Mouse (Mus musculus): ENCODE results near the gene Trub2.

Gene Trub2

GRCm38 (mm10) chr2:29773323-29773722 is 15.0 kb downstream of the Trub2 start:
- no peak for DNase-seq (ENCODE audit: low spot score in 2 of 2)

GRCm38 (mm10) chr2:29771611-29772461 is 16.5 kb downstream of the Trub2 start:
- no peak for DNase-seq (ENCODE audit: low spot score in 2 of 2)

GRCm38 (mm10) chr2:29770162-29770561 is 18.1 kb downstream of the Trub2 start:
- DNase-seq (ENCODE audit: low spot score in 2 of 2) = no peak

- no peak for DNase-seq (ENCODE audit: low spot score in 2 of 2)
Observed at GRCm38 (mm10) chr2:29768901-29769300, 19.4 kb downstream of the Trub2 start.

- DNase-seq (ENCODE audit: low spot score in 2 of 2) = no peak
Observed at GRCm38 (mm10) chr2:29767976-29768709, 20.2 kb downstream of the Trub2 start.

GRCm38 (mm10) chr2:29764831-29765230 is 23.5 kb downstream of the Trub2 start:
- peak in 1 of 2 experiments; percentile 42 for DNase-seq (ENCODE audit: low spot score in 2 of 2)

- no peak for DNase-seq (ENCODE audit: low spot score in 2 of 2)
Observed at GRCm38 (mm10) chr2:29755693-29756092, 32.6 kb downstream of the Trub2 start.

GRCm38 (mm10) chr2:29752397-29752796 is 35.9 kb downstream of the Trub2 start:
- no peak for DNase-seq (ENCODE audit: low spot score in 2 of 2)

GRCm38 (mm10) chr2:29751497-29751896 is 36.8 kb downstream of the Trub2 start, which contains the start of gene Gm13420:
Gm13420 (minus strand) TSS chr2:29751685.
- no peak for DNase-seq (ENCODE audit: low spot score in 2 of 2)

GRCm38 (mm10) chr2:29748499-29748898 is 39.8 kb downstream of the Trub2 start:
- no peak for DNase-seq (ENCODE audit: low spot score in 2 of 2)

GRCm38 (mm10) chr2:29747852-29748251 is 40.5 kb downstream of the Trub2 start:
- no peak for DNase-seq (ENCODE audit: low spot score in 2 of 2)

GRCm38 (mm10) chr2:29747188-29747782 is 41.0 kb downstream of the Trub2 start:
- peak in 1 of 2 experiments; percentile 27 for DNase-seq (ENCODE audit: low spot score in 2 of 2)

- no peak for DNase-seq (ENCODE audit: low spot score in 2 of 2)
Observed at GRCm38 (mm10) chr2:29744256-29744655, 44.0 kb downstream of the Trub2 start.

- DNase-seq (ENCODE audit: low spot score in 2 of 2) = no peak
Observed at GRCm38 (mm10) chr2:29741207-29741606, 47.1 kb downstream of the Trub2 start.

GRCm38 (mm10) chr2:29739368-29739767 is 48.9 kb downstream of the Trub2 start:
- DNase-seq (ENCODE audit: low spot score in 2 of 2) = no peak

GRCm38 (mm10) chr2:29738799-29739198 is 49.5 kb downstream of the Trub2 start:
- no peak for DNase-seq (ENCODE audit: low spot score in 2 of 2)

- no peak for DNase-seq (ENCODE audit: low spot score in 2 of 2)
Observed at GRCm38 (mm10) chr2:29737209-29737925, 50.9 kb downstream of the Trub2 start.

GRCm38 (mm10) chr2:29735708-29736107 is 52.6 kb downstream of the Trub2 start:
- DNase-seq (ENCODE audit: low spot score in 2 of 2) = no peak

GRCm38 (mm10) chr2:29733348-29733747 is 55.0 kb downstream of the Trub2 start:
- no peak for DNase-seq (ENCODE audit: low spot score in 2 of 2)

GRCm38 (mm10) chr2:29732559-29732958 is 55.7 kb downstream of the Trub2 start:
- DNase-seq (ENCODE audit: low spot score in 2 of 2) = no peak

- no peak for DNase-seq (ENCODE audit: low spot score in 2 of 2)
Observed at GRCm38 (mm10) chr2:29731545-29731944, 56.8 kb downstream of the Trub2 start.

- DNase-seq (ENCODE audit: low spot score in 2 of 2) = no peak
Observed at GRCm38 (mm10) chr2:29729500-29729899, 58.8 kb downstream of the Trub2 start.

Data from frontal cortex, postnatal 10 days (tissue).